Mouse (Mus musculus) small intestine, adult 2 months (tissue): ENCODE measurements at regions not wholly inside any gene's neighbourhood (a gene's known extent, or its start where the extent isn't known, plus 50 kb on each side); places are given as distances from the start of the nearest gene placed in this dataset.

Experiments used
- CTCF ChIP-seq: fragments of 200-500 bp; IDR thresholded peaks from 2 replicates; pipeline ENCODE4 v1.5.1; 2012; ENCODE audit warnings: low read depth, mild to moderate bottlenecking, control low read depth, inconsistent platforms, low read length, moderate library complexity, mixed read lengths; ENCODE audit not compliant: insufficient replicate concordance, insufficient read length; ENCODE audit errors: extremely low read depth
- POLR2A ChIP-seq: fragments of 200-500 bp; IDR thresholded peaks from 2 replicates; pipeline ENCODE4 v1.6.1; 2012; ENCODE audit warnings: low read depth, mild to moderate bottlenecking, control low read depth, inconsistent platforms, low read length, moderate library complexity

- TF ChIP-seq CTCF (no peak), POLR2A (no peak)
These were observed 124.8 kb upstream of the Acvr2a start for GRCm38 (mm10) chr2:48689098-48689497.
